Mouse (Mus musculus): ENCODE data around the gene Tsen2. TPM values are rescaled to one million over a fixed set of nuclear protein-coding genes. Genes with fewer than 3 reads are reported as not detected.

The Tsen2 gene
- total RNA-seq, 2 experiments from 2014 or later: 10.1 to 11.3 TPM

GRCm38 (mm10) chr6:115601715-115602523 is 57.5 kb downstream of the Tsen2 start, which contains the start of gene Mkrn2:
Gene Mkrn2 (plus strand): TSS chr6:115601902.
- peak; percentile 93 for DNase-seq

GRCm38 (mm10) chr6:115606461-115606860 is 62.0 kb downstream of the Tsen2 start:
- DNase-seq: no peak

GRCm38 (mm10) chr6:115607429-115607828 is 63.0 kb downstream of the Tsen2 start:
- DNase-seq: no peak

GRCm38 (mm10) chr6:115609121-115609520 is 64.7 kb downstream of the Tsen2 start:
- DNase-seq: peak; percentile 31

- no peak for DNase-seq
Observed at GRCm38 (mm10) chr6:115610301-115610700, 65.8 kb downstream of the Tsen2 start.

GRCm38 (mm10) chr6:115613793-115614192 is 69.3 kb downstream of the Tsen2 start:
- no peak for DNase-seq

- no peak for DNase-seq
Observed at GRCm38 (mm10) chr6:115615983-115616382, 71.5 kb downstream of the Tsen2 start.

- DNase-seq: no peak
Observed at GRCm38 (mm10) chr6:115619818-115620217, 75.4 kb downstream of the Tsen2 start.

GRCm38 (mm10) chr6:115620942-115621341 is 76.5 kb downstream of the Tsen2 start:
- DNase-seq: no peak

GRCm38 (mm10) chr6:115626121-115626520 is 81.7 kb downstream of the Tsen2 start:
- no peak for DNase-seq

Other genes with a start within 250 kb of the Tsen2 start
- gene Pparg, start 183.7 kb upstream of the Tsen2 start, total RNA-seq (2021): 1 to 10 TPM; 7.6 to 9.5 TPM
- under 1 TPM in 1 of 2 experiments, not detected in 1; 0.17 TPM for gene Mkrn2os, start 47.9 kb downstream of the Tsen2 start, total RNA-seq (2021)
- 10 to 100 TPM; 26.1 to 26.8 TPM for gene Mkrn2, start 57.2 kb downstream of the Tsen2 start, total RNA-seq (2021)
- 100 to 1,000 TPM; 128 to 142 TPM for gene Raf1, start 132.0 kb downstream of the Tsen2 start, total RNA-seq (2021)
- gene Tmem40, start 217.7 kb downstream of the Tsen2 start, total RNA-seq (2021): under 1 TPM in 1 of 2 experiments, not detected in 1; 0.54 TPM
- 10 to 100 TPM; 74.1 to 74.2 TPM for gene Cand2, start 229.9 kb downstream of the Tsen2 start, total RNA-seq (2021)

Data from heart, postnatal 4 days (tissue).